Mouse (Mus musculus) cerebellum, postnatal 10 days (tissue): Measurements from ENCODE around the gene Stx1a.
A peak's percentile ranks its signal among the peaks of the same experiment; 100 is the strongest.
"Not testable (repeated sequence)": the region's sequence is repeated elsewhere in the genome, so short reads cannot be mapped to it uniquely, and the experiment has no call there.

ENCODE experiments used
- DNase-seq, 2 experiments: peaks; one replicate each; pipeline ENCODE4 v3.0.0; 2021; ENCODE audit warnings: mixed read lengths in 2 of 2

The Stx1a gene

GRCm38 (mm10) chr5:135040777-135041176 lies 17.5 kb downstream of the Stx1a start:
- DNase-seq = no peak

- DNase-seq = peak; percentile 33 to 34
These were observed 19.0 kb downstream of the Stx1a start for GRCm38 (mm10) chr5:135042105-135042788.

GRCm38 (mm10) chr5:135044575-135044974 lies 21.3 kb downstream of the Stx1a start:
- no peak for DNase-seq

GRCm38 (mm10) chr5:135048539-135048938 lies 25.3 kb downstream of the Stx1a start:
- DNase-seq = no peak

GRCm38 (mm10) chr5:135049268-135049667 lies 26.0 kb downstream of the Stx1a start:
- not testable (repeated sequence) for DNase-seq

DNA sequence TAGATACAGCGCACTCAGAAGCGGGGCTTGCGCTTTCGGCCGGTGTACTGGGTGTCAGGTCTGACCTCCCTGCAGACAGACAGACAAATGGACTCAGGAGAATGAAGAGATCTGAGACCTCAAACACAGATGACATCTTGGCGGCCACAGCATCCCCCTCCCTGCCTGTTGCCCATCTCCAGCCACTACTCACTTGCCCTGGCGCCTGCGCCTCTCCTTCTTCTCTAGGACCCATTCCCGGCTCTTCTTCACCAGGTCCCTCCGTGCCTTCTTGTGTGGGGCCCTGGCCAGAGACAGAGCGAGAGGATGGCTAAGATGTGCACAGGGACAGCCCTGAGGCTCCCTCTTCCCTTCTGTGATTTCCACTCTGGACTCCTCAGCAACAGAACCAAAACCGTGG lies 30.1 kb downstream of the Stx1a start:
- DNase-seq = no peak

DNA sequence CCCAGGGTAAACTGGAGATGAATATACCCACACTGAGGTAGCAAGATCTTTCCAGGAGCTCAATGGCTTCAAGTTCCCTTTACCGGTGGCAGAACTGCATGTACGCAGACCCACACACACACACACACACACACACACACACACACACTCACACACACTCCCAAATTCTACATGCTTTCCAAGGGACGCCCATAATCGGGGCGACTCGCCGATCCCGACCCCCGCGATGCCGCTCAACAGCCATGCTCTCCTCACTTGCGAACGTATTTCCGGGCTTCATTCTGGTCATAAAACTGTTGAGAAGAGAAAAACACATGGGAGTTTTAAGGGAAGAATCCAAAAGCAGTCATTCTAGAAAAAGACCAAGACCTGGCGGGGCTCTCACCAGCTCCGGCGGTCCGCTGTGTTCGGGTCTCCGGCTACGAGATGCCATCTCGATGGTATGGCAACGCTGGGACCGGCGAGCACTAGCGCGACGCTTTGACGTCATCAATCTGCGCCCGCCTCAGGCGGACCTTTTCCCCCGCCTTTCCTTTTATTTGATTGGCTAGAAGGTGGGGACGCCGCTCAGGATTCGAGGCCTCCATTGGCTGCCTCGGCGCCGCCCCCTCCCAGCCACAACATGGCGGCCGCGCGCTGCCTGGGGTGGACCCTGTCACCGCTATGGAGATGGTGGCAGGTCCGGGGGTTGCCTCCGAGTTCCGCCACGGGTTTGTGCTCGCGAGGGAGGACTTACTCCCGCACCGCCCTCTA lies 40.5 kb downstream of the Stx1a start, which contains the start of gene Dnajc30:
Gene Dnajc30, plus strand, starts transcription at position 574 of the 753 bp plus-strand sequence.
- peak; percentile 99 for DNase-seq

- peak in 1 of 2 experiments; percentile 62 for DNase-seq
These were observed 41.1 kb downstream of the Stx1a start for GRCm38 (mm10) chr5:135064382-135064766.

DNA sequence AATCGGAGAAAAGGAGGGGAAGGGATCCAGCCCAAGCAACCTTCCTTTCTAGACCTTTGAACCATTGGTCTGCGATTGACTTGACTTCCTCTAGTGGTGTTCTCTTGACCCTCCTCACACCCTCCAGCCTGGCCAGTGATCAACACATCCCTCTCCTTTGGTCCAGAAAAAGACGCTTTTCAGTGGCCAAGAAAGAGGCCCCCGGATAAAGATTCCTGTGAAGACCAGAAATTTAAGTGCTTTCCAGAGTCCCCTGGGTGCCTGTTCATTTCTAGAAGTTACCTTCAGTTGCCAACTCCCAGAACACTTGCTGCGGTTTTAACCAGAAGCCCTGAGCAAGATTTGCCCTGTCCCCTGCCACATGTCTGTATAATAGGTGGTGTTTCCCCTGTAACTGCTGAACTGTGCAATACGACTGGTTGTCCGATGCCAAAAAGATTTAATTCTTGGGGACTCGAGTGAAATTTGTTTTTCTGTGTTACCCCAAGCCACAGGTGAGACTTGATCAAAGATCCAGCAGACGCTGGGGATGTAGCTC lies 41.7 kb downstream of the Stx1a start, which contains the start of gene Bud23:
Gene Bud23, minus strand, starts transcription at position 51 of the 538 bp plus-strand sequence.
- not testable (repeated sequence) for DNase-seq

DNA sequence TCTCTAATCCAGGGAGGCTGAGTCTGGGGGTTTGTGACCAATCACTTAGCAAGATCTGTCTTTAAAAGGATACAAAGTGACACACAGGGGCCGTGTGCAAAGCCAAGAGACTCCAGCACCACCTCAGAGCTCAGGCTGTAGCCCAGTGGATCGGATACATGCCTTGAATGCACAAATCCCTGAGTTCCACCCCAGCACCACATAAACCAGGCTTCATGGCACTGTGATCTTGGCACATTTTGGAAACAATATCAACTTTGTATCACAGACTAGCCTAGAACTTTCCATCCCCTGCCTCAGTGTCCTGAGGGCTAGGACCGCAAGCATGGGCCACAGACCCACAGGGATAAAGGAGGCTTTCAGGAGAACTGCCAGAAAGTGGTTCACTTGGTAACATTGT lies 42.7 kb downstream of the Stx1a start:
- no peak for DNase-seq

DNA sequence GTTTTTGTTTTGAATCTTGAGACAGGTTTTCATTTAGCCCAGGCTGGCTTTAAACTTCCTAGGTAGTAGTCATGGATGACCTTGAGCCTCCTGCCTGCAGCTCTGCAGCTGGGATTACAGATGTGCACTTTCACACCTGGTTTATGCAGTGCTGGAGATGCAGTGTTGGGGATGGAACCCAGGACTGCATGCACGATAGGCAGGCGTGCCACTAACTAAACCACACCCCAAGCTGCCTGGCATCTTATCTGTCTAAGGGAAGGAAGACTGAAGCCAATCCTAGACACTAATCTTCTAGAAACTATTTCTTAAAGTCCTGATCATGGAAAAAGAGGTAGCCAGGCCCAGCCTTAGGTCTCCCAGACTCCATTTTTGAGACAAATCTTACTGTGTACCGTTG lies 47.2 kb downstream of the Stx1a start:
- no peak for DNase-seq

DNA sequence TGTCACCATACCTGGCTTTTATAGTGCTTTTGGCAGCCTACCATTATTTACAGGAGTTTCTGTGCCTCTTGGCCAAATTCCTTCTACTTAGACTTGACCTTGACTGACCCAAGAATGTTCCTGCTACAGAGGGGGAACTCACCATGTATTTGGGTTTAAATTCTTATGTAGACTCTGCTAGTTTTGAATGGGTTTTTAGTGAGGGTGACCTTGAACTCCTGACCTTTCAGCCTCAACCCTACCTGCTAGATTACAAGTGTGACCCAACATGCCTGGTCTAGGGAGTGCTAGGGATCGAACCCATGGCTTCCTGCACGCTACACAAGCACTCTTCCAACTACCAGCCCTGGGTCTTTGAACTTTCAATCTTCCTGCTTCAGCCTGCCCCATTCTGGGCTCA lies 48.8 kb downstream of the Stx1a start:
- no peak for DNase-seq

GRCm38 (mm10) chr5:135072720-135073119 lies 49.4 kb downstream of the Stx1a start:
- no peak for DNase-seq

GRCm38 (mm10) chr5:135073349-135074150 lies 50.3 kb downstream of the Stx1a start:
- peak; percentile 45 to 61 for DNase-seq

DNA sequence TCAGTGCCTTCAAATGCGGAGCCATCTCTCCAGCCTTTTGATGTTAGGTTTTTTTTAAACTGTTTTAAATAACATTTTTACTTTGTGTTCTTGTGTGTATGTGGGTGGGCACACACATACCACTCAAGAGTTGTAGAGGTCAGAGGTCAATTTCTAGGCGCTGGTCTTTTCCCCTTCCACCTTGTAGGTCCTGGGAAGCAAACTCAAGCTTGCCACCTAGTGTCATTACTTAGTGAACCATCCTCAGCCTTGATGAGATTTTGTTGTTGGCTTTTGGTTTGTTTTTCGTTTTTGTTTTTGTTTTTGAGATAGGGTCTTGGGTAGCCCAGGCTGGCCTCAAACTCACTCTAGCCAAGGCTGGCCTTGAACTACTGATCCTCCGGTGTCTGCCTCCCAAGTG lies 52.4 kb downstream of the Stx1a start:
- DNase-seq = no peak

- DNase-seq = peak in 1 of 2 experiments; percentile 24
These were observed 53.1 kb downstream of the Stx1a start for GRCm38 (mm10) chr5:135076368-135076767.

DNA sequence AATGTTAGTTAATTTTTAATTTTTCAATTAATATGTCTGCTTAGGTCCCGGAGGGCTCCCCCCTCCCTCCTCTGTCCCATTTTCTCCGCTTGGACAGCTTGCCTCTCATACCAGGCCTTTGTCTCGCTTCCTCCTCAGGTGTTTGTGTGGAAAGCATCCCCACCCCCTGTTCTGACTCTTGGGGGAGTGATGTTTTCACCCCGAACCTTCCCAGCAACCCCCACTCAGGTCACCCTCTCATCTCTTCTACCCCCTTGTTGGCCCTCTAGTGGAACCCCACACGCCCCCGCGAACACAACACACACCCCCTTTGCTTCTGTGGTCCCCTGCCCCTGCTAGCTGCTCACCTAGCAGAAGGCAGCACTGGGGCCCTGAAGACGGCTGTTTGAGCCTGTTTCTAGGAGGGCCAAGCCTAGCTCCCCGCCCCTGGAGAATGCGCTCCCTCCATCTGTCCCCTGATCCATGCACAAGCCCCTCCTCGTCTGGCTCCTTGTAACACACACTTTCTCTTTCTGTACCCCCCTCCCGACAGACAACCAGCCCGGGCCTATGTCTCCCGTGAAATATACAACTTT lies 53.7 kb downstream of the Stx1a start:
- DNase-seq = peak; percentile 80 to 85

GRCm38 (mm10) chr5:135077564-135078481 lies 54.5 kb downstream of the Stx1a start, which contains the start of gene Vps37d:
Gene Vps37d, minus strand, starts transcription at chr5:135078266.
- peak; percentile 99 for DNase-seq

DNA sequence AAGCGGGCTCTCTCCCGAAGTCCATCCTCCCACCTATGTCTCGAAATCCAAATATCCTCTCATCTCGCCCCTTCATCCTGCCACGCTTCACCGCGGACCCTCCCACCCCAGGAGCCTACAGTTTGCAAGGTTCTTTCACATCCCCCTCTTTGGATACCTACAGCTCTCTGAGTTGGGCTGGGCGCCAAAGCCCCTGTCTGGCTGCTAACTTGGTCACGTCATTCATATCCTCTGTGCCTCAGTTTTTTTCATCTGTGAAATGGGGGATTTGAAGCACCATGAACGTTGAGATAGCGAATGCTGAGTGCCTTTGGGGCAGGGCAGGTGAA lies 55.2 kb downstream of the Stx1a start:
- peak in 1 of 2 experiments; percentile 85 for DNase-seq

DNA sequence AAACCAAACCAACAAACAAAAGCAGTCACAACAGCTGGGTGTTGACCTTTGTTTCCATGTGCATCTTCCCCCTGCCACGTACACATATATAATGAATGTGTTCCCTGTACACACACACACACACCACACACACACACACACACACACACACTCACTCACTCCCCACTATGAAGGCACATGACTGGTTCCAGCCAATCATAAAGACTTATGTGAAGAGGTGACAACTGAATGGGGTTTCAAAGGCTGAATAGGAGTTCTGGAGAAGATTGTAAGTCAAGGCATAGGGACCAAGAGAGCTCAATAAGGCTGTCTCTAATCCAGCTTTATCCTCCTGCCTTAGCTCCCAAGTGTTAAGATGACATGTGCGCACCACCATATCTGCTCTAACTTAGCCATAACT lies 56.3 kb downstream of the Stx1a start:
- DNase-seq = no peak

- no peak for DNase-seq
These were observed 57.3 kb downstream of the Stx1a start for GRCm38 (mm10) chr5:135080539-135080938.
